Mouse (Mus musculus): ENCODE results near the gene Samd4. TPM values are rescaled to one million over a fixed set of nuclear protein-coding genes. Genes with fewer than 3 reads are reported as not detected.

Samd4 gene
- polyA plus RNA-seq, 1 experiment from 2014 or later, result 7.0 TPM

- Histone ChIP-seq H3K36me3 (ENCODE audit: control insufficient read depth, insufficient read depth, low read length) (no peaks in the 10 kb centered on the region), H3K27ac (ENCODE audit: low read length) (no peak overlapping the region), H3K9me3 (replicated peaks; ENCODE audit: control insufficient read depth, low read length) (no peaks in the 10 kb centered on the region), H3K4me2 (ENCODE audit: low read depth, low read length) (peak overlapping the region; percentile 71), H3K9ac (ENCODE audit: low read length) (peak overlapping the region; percentile 65; the same call in 1 of the 2 replicates), H3K27me3 (ENCODE audit: control insufficient read depth, insufficient read depth, low read length) (no peaks in the 10 kb centered on the region), H3K4me1 (ENCODE audit: control insufficient read depth, insufficient read depth, low read length) (peaks cover 5% of the 10 kb centered on the region; the same call in 1 of the 2 replicates), H3K4me3 (replicated peaks; ENCODE audit: low read length) (peak overlapping the region; percentile 41)
- WGBS, result 28% methylated on average over 5 of the region's 5 CpGs
- peak; percentile 34; the same call in 1 of the 2 replicates for ATAC-seq (ENCODE audit: insufficient read depth, low FRiP score)
These were observed 204.5 kb downstream of the Samd4 start for GRCm38 (mm10) chr14:47087182-47087581.

GRCm38 (mm10) chr14:47087669-47088250, 205.1 kb downstream of the Samd4 start:
- no peaks in the 10 kb centered on the region for H3K36me3 ChIP-seq (ENCODE audit: control insufficient read depth, insufficient read depth, low read length)
- H3K4me1 ChIP-seq (ENCODE audit: control insufficient read depth, insufficient read depth, low read length), result peaks cover 6% of the 10 kb centered on the region
- H3K9me3 ChIP-seq (replicated peaks; ENCODE audit: control insufficient read depth, low read length), result no peaks in the 10 kb centered on the region
- WGBS, result 78% methylated on average over 12 of the region's 12 CpGs
- H3K27ac ChIP-seq (ENCODE audit: low read length), result no peak overlapping the region
- H3K4me3 ChIP-seq (replicated peaks; ENCODE audit: low read length), result no peak overlapping the region
- no peak overlapping the region for H3K9ac ChIP-seq (ENCODE audit: low read length)
- no peak overlapping the region for H3K4me2 ChIP-seq (ENCODE audit: low read depth, low read length)
- H3K27me3 ChIP-seq (ENCODE audit: control insufficient read depth, insufficient read depth, low read length), result no peaks in the 10 kb centered on the region
- no peak for ATAC-seq (ENCODE audit: insufficient read depth, low FRiP score)

DNA sequence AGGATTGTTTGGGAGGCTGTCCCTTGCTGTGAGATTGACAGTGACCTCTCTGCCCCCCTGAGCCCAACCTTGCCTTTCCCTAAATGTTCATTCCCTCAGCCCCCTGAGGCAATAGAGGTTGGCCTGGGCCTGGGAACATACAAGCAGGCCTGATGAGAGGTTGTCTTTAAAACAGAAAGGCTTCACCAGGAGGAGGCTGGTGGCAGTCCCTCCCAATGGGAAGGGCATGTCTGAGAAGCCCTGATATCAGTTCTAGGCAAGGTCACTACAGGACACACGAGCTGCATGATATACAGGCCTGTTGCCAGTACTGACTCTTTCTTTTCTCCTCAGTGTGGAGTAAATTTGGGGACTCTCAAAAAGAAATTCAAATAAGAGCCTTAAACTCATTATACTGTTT, 205.7 kb downstream of the Samd4 start:
- Histone ChIP-seq H3K9ac (ENCODE audit: low read length) (no peak overlapping the region), H3K9me3 (replicated peaks; ENCODE audit: control insufficient read depth, low read length) (no peaks in the 10 kb centered on the region), H3K4me2 (ENCODE audit: low read depth, low read length) (no peak overlapping the region), H3K4me1 (ENCODE audit: control insufficient read depth, insufficient read depth, low read length) (peaks cover 11% of the 10 kb centered on the region), H3K36me3 (ENCODE audit: control insufficient read depth, insufficient read depth, low read length) (no peaks in the 10 kb centered on the region), H3K27ac (ENCODE audit: low read length) (no peak overlapping the region), H3K27me3 (ENCODE audit: control insufficient read depth, insufficient read depth, low read length) (no peaks in the 10 kb centered on the region), H3K4me3 (replicated peaks; ENCODE audit: low read length) (no peak overlapping the region)
- no peak for ATAC-seq (ENCODE audit: insufficient read depth, low FRiP score)
- 54% methylated on average over 1 of the region's 1 CpGs for WGBS

DNA sequence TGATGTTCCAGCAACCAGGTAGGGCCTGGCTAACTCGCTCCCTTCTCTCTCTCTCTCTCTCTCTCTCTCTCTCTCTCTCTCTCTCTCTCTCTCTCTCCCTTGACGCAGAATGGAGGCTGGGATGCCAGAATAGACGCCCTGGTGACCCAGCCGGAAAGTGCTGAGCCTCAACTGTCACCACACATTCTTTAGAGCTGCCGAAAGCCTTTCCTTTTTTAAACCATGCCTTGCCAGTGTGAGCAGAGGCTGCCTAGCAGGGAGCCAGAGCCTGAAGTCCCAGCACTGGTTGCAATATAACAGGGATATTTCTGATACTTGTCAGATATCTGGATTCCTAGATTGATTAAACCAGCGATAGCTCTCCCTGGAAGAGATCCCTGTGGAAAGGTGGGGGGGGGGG, 206.5 kb downstream of the Samd4 start:
- Histone ChIP-seq H3K27me3 (ENCODE audit: control insufficient read depth, insufficient read depth, low read length) (no peaks in the 10 kb centered on the region), H3K4me2 (ENCODE audit: low read depth, low read length) (no peak overlapping the region), H3K27ac (ENCODE audit: low read length) (no peak overlapping the region), H3K36me3 (ENCODE audit: control insufficient read depth, insufficient read depth, low read length) (no peaks in the 10 kb centered on the region), H3K9ac (ENCODE audit: low read length) (no peak overlapping the region), H3K9me3 (replicated peaks; ENCODE audit: control insufficient read depth, low read length) (no peaks in the 10 kb centered on the region), H3K4me1 (ENCODE audit: control insufficient read depth, insufficient read depth, low read length) (peaks cover 16% of the 10 kb centered on the region), H3K4me3 (replicated peaks; ENCODE audit: low read length) (no peak overlapping the region)
- ATAC-seq (ENCODE audit: insufficient read depth, low FRiP score), result no peak
- WGBS, result 76% methylated on average over 6 of the region's 6 CpGs

DNA sequence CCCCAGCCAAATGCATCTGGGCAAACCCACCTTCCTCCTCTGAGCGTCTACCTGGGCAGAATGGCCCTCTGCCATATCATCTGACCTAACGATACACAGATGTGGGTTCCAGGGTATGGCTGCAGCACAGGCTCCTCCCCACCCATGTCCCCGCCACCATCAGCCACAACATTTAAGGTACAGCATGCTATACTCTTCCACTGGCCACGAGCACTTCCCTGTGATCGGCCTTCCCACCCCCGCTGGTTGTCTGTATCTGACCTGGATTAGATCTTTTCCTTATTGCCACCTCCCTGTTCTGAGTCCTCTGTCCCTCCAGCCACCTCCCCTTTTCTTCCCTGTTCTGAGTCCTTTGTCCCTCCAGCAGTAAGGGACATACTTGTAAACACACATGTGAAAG, 209.3 kb downstream of the Samd4 start:
- 91% methylated on average over 6 of the region's 6 CpGs for WGBS

DNA sequence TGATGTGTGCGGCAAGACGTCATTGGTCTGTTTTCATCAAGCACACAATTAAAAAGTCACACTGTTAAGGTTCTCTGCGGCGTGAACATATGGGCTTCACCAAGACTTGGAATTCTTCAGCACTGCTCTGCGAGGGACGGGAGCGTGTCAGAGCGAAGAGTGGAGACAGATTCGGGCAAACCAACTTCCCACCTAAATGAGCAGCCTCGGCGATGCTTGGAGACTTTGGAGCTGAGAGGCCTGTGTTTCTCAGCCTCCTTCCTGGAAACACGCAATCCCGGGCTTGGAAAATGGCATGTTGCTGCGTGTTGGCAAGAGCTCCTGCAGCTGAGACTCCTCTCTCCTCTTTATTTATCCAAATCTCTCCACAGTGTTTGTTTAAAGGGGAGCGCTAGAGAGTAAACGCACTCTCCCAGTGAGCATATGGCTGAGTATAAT, 210.7 kb downstream of the Samd4 start:
- H3K9me3 ChIP-seq (replicated peaks; ENCODE audit: control insufficient read depth, low read length), result no peaks in the 10 kb centered on the region
- no peaks in the 10 kb centered on the region for H3K36me3 ChIP-seq (ENCODE audit: control insufficient read depth, insufficient read depth, low read length)
- WGBS, result 30% methylated on average over 16 of the region's 16 CpGs
- H3K4me3 ChIP-seq (replicated peaks; ENCODE audit: low read length), result no peak overlapping the region
- H3K27ac ChIP-seq (ENCODE audit: low read length), result peak overlapping the region; percentile 71
- no peaks in the 10 kb centered on the region for H3K27me3 ChIP-seq (ENCODE audit: control insufficient read depth, insufficient read depth, low read length)
- H3K4me1 ChIP-seq (ENCODE audit: control insufficient read depth, insufficient read depth, low read length), result peaks cover 10% of the 10 kb centered on the region
- no peak overlapping the region; the same call in 1 of the 2 replicates for H3K9ac ChIP-seq (ENCODE audit: low read length)
- ATAC-seq (ENCODE audit: insufficient read depth, low FRiP score), result peak; percentile 78; the same call in 1 of the 2 replicates
- H3K4me2 ChIP-seq (ENCODE audit: low read depth, low read length), result peak overlapping the region; percentile 31

More for the DNA sequence above, 209.3 kb downstream of the Samd4 start:
- Histone ChIP-seq H3K4me3 (replicated peaks; ENCODE audit: low read length) (no peak overlapping the region), H3K27me3 (ENCODE audit: control insufficient read depth, insufficient read depth, low read length) (no peaks in the 10 kb centered on the region), H3K9me3 (replicated peaks; ENCODE audit: control insufficient read depth, low read length) (no peaks in the 10 kb centered on the region), H3K9ac (ENCODE audit: low read length) (no peak overlapping the region), H3K27ac (ENCODE audit: low read length) (no peak overlapping the region), H3K36me3 (ENCODE audit: control insufficient read depth, insufficient read depth, low read length) (no peaks in the 10 kb centered on the region), H3K4me1 (ENCODE audit: control insufficient read depth, insufficient read depth, low read length) (peaks cover 14% of the 10 kb centered on the region), H3K4me2 (ENCODE audit: low read depth, low read length) (no peak overlapping the region)
- no peak for ATAC-seq (ENCODE audit: insufficient read depth, low FRiP score)

DNA sequence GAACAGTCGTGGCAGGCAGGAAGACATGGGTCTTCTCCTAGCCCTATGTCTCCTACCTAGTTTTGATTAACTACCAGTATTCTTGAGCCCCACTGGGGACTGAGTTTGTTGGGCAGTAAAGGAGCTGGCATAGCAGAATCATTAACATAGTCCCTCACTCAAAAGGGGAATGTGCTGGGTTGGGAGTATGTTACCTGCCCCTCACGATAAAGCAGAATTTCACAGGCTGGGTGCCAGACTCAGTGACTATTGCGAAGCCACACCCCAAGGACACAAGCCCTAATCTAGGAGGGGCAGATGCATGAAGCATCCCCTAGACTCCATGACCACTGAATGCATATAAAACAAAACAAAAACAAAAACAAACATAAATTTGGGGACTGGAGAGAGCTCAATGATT, 212.4 kb downstream of the Samd4 start:
- no peaks in the 10 kb centered on the region for H3K27me3 ChIP-seq (ENCODE audit: control insufficient read depth, insufficient read depth, low read length)
- no peak overlapping the region for H3K9ac ChIP-seq (ENCODE audit: low read length)
- H3K4me2 ChIP-seq (ENCODE audit: low read depth, low read length), result no peak overlapping the region
- H3K9me3 ChIP-seq (replicated peaks; ENCODE audit: control insufficient read depth, low read length), result no peaks in the 10 kb centered on the region
- no peak overlapping the region for H3K27ac ChIP-seq (ENCODE audit: low read length)
- no peaks in the 10 kb centered on the region for H3K36me3 ChIP-seq (ENCODE audit: control insufficient read depth, insufficient read depth, low read length)
- no peak overlapping the region for H3K4me3 ChIP-seq (replicated peaks; ENCODE audit: low read length)
- ATAC-seq (ENCODE audit: insufficient read depth, low FRiP score), result no peak
- H3K4me1 ChIP-seq (ENCODE audit: control insufficient read depth, insufficient read depth, low read length), result peaks cover 10% of the 10 kb centered on the region
- WGBS, result 87% methylated on average over 3 of the region's 3 CpGs

DNA sequence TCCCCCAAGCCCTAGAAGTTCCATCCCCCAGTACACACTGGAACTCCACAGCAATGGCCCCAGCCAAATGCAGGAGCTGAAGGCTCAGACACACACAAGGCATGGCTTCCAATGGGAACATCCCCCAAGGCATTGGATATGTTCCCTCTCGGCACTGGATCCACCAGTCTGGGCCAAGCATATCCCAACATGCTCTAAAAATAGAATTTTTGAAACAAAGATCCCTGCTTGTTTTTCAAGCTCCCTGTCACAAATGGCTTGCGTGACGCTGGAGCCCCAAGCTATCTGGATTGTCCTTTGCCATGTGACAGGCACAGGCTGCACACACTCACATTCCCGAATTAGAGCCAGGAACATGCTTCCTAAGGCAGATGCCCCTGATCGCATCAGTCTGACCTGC, 213.7 kb downstream of the Samd4 start:
- Histone ChIP-seq H3K4me2 (ENCODE audit: low read depth, low read length) (no peak overlapping the region), H3K4me1 (ENCODE audit: control insufficient read depth, insufficient read depth, low read length) (peaks cover 10% of the 10 kb centered on the region), H3K27ac (ENCODE audit: low read length) (no peak overlapping the region), H3K4me3 (replicated peaks; ENCODE audit: low read length) (no peak overlapping the region), H3K36me3 (ENCODE audit: control insufficient read depth, insufficient read depth, low read length) (no peaks in the 10 kb centered on the region), H3K27me3 (ENCODE audit: control insufficient read depth, insufficient read depth, low read length) (no peaks in the 10 kb centered on the region), H3K9me3 (replicated peaks; ENCODE audit: control insufficient read depth, low read length) (no peaks in the 10 kb centered on the region), H3K9ac (ENCODE audit: low read length) (no peak overlapping the region)
- 80% methylated on average over 5 of the region's 5 CpGs for WGBS
- ATAC-seq (ENCODE audit: insufficient read depth, low FRiP score), result no peak

DNA sequence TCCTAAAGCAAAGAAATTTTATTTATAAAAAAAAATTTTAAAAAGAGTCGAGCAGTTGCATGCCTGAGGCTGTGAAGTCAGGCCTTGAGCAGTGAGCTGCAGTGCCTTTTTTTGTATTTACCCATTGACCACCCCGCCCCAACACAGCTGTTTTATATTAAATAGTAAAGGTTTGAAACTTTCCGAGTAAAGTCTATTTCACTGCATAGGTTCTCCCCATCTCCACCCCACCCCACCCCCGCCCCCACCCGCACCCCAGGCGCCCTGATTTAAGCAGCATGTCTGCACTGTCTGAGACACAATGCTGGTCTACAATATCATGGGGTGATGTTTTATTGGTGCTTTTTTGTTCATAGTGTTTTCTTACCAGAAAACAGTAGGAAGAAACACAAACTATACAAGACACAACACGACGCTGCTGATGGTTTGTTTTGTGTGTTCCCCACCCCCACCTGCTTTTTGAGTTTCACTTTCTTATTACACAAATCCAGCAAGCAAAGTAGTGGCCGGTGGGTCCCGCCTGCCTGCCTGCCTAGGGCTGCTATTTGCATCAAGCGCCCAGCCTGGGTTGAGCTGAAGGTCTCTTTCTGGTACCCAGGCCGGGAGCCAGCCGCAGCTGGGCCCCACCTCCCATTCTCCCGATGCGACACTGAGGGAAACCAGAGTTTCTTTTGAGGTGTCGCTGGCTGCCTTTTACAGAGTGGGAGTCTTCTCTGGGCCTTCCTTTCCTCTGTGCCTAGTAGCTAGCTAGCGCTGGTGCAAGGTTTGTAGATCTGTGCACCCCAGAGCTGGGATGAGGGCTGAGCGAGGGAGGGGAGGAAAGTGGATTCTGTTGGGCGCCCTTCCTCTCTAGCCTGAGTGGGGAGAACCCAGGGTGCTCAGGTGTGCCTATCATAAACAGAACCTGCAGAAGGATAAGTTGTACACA, 221.9 kb downstream of the Samd4 start:
- Histone ChIP-seq H3K4me3 (replicated peaks; ENCODE audit: low read length) (peak overlapping the region; percentile 28), H3K9ac (ENCODE audit: low read length) (peak overlapping the region; percentile 65)

More for the DNA sequence above, 221.9 kb downstream of the Samd4 start:
- peak overlapping the region; percentile 12 for H3K27ac ChIP-seq (ENCODE audit: low read length)
- H3K4me2 ChIP-seq (ENCODE audit: low read depth, low read length), result peak overlapping the region; percentile 43
- peak; percentile 75 for ATAC-seq (ENCODE audit: insufficient read depth, low FRiP score)
- H3K4me1 ChIP-seq (ENCODE audit: control insufficient read depth, insufficient read depth, low read length), result 0 out of 2 replicates have a peak, but pooled peaks cover 2% of the 10 kb centered on the region
- no peaks in the 10 kb centered on the region for H3K36me3 ChIP-seq (ENCODE audit: control insufficient read depth, insufficient read depth, low read length)
- 33% methylated on average over 19 of the region's 19 CpGs for WGBS
- H3K27me3 ChIP-seq (ENCODE audit: control insufficient read depth, insufficient read depth, low read length), result no peaks in the 10 kb centered on the region
- H3K9me3 ChIP-seq (replicated peaks; ENCODE audit: control insufficient read depth, low read length), result no peaks in the 10 kb centered on the region

Measured in stomach, embryonic 16.5 days (tissue).